Mouse (Mus musculus): ENCODE data around the gene Mapk1.
A peak's percentile ranks its signal among the peaks of the same experiment; 100 is the strongest.

The Mapk1 gene

DNA sequence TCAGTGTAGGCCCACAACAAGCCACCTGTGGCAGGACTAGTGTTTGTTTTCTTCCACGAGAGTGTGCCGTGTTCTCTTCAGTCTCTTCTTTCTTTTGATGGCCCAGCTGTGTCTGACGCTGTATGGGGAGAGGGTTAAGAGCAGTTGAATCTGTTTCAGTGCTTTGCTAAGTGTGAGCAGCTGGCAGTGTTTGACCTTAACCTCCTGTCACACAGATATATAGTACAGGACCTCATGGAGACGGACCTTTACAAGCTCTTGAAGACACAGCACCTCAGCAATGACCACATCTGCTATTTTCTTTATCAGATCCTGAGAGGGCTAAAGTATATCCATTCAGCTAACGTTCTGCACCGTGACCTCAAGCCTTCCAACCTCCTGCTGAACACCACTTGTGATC, 34.9 kb downstream of the Mapk1 start:
- DNase-seq, result no peak

GRCm38 (mm10) chr16:17024469-17025148, 41.4 kb downstream of the Mapk1 start:
- peak; percentile 16 for DNase-seq

DNA sequence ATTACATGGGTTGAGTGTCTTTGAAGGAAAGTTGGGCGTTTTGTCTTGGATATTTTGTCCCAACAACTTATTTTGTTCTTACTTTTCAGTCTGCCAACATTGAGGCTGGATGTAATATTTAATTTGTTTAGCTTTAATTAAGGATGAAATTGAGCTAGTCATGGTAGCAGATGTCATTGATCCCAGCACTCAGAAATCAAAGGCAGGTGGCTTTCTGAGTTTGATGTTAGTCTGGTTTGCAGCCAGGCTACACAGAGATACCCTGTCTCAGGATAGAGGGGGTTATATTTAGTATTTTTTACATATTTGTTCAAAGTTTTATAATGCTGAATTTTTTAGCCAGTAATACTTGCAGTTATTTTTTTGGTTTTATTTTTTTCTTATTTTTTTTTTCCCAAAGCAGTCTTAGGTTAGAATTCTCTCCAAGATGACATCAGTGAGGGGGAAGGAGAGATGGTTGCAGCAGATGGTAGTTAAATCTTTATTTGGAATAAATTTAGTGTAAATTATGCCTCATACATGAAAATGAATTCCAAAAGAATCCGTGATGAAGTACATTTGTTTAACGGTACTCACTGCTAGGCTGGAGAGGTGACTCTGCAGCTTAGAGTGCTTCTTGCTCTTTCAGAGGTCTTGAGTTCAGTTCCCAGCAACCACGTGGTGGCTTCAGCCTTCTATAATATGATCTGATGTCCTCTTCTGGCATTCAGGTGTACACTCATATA, 47.0 kb downstream of the Mapk1 start:
- DNase-seq, result no peak

- no peak for DNase-seq
These were observed 50.6 kb downstream of the Mapk1 start for GRCm38 (mm10) chr16:17033754-17034153.

DNA sequence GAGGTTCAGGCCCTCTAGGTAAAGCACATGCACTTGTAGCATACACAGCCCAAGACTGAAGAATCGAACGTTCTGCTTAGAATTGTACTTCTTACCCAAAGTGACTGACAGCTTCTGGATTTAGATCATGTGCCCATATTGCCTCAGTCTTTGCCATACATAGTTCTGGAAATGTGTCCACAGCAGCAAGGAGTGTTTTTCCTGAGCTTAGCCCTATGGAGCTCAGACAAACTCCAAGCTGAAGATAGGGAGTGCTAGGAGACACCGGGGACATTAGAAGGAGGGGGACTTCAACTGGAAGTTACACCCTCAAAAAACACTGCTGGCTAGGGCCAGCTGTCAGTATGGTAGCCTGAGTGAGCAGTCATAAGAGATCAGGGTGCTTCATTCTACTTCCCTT, 57.5 kb downstream of the Mapk1 start:
- no peak for DNase-seq

GRCm38 (mm10) chr16:17041417-17041816, 58.2 kb downstream of the Mapk1 start:
- DNase-seq, result no peak

DNA sequence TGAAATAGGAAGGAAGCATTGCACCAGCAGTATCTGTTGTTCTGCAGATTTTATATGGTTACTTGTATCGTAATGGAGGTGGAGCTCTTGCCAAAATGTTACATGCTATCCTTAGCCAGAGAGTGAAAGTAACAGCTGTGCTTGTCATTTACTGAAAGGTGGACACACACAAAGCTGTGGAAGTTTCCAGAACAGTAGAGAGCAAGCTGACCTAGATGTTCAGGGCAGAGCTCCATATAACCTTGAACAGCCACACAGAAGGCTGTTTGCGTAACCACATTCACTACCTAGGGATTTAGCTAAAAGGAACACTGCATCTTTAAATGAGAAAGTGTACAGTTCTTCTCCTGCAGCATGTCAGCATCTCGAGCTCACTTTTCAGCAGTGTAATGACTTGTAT, 61.1 kb downstream of the Mapk1 start:
- DNase-seq, result no peak

DNA sequence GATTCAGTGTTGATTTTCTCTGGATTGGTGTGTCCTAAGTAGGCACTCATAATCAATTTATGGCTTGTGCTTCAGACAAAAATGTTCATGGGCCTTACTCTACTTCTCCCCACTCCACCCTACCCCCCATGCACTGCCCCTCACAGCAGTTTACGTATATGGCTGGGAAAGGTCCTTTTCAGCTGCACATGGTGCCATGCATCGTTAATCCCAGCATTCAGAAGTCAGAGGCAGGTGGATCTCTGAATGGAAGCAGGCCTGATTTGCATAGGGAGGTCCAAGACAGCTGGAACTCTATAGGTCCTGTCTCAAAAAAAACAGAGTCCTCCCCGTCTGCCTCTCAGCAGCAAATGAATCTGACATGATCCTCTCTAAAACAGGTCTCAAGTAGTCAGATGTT, 62.1 kb downstream of the Mapk1 start:
- no peak for DNase-seq

DNA sequence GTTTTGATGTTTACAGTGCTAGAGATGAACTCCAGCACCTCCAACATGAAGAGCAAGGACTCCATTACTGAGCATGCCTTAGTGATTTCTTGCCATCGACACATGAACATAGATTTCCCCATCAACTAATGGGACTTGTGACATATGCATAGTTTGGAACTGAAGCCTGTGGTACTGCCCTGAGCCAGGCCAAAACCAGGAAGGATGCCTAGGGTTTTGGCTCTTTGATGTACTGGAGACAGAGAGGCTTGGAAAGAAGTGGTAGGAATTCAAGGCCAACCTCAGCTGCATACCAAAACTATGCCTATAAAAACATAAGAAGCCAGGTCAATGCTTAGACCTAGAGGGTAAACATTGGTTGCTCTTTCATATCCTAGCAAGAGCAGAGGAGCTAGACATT, 66.7 kb downstream of the Mapk1 start:
- DNase-seq, result no peak

DNA sequence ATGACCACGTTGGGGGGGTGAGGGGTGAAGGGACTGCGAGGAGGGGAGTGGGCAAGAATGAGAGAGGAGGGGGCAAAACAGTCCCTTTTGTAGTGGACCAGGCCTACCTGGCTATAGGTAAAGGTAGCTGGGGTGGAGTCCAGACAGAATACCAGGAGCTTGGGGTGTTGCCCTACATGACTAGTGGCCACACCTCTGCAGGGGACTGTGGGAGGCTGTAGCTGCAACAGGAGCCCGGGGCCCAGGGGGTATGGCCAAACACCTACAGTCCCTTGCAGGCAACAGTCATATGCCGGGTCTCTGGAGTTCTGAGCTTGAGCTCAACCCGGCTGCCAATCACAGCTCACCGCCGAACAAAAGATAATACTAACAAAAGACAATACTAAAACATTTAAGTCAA, 68.9 kb downstream of the Mapk1 start:
- DNase-seq, result no peak

- no peak for DNase-seq
These were observed 70.7 kb downstream of the Mapk1 start for GRCm38 (mm10) chr16:17053903-17054302.

DNA sequence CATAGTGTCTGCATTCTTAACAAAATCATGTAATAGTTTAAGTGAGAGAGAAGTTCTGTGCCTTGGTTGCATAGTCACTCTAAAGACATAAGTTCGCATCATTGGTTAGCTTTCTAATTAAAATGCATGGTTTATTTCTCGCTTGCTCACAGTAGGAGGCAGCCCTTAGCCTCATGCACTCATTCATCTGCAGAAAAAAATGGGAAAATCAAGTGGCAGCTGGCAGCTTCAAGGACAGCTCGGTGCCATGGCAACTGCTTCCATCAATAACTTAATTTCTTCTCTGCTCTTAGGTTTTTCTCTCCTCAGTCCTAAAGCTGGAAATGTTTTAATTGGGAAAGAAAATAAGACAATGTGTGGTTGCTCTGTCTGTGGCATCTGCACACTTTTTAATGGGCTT, 72.4 kb downstream of the Mapk1 start:
- DNase-seq, result no peak

DNA sequence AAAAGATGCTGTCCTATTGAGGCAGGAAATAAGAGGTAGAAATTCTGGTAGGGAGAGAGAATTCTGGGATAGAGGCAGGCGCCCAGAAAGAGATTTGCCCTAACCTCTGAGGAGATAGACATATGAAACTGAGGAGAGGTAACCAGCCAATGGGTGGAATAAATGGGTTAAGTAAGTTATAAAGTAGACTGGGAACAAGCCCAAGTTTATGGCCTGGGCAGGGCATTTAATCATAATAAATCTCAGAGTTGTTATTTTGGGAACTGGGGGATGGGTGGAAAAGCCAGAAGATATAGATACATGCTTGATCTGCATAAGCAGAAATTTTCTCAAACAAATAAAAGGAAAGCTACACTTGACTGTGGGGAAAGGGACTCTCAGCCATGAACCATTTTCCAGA, 79.2 kb downstream of the Mapk1 start:
- no peak for DNase-seq

DNA sequence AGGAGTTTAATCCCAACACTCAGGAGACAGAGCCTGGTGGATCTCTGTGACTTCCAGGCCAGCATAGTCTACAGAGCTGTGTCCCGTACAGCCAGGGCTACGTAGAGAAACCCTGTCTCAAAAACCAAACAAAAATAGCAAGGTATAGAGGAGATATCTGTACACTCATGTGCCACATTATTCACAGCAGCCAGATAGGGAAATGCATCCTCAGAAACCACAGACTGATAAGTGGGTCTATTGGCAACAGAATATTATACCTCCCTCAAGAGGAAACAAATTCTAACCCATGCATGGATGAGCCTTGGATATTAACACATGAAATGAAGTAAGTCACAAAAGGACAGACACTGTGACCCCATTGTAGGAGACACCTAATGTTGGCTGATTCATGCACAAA, 84.4 kb downstream of the Mapk1 start:
- DNase-seq, result no peak

DNA sequence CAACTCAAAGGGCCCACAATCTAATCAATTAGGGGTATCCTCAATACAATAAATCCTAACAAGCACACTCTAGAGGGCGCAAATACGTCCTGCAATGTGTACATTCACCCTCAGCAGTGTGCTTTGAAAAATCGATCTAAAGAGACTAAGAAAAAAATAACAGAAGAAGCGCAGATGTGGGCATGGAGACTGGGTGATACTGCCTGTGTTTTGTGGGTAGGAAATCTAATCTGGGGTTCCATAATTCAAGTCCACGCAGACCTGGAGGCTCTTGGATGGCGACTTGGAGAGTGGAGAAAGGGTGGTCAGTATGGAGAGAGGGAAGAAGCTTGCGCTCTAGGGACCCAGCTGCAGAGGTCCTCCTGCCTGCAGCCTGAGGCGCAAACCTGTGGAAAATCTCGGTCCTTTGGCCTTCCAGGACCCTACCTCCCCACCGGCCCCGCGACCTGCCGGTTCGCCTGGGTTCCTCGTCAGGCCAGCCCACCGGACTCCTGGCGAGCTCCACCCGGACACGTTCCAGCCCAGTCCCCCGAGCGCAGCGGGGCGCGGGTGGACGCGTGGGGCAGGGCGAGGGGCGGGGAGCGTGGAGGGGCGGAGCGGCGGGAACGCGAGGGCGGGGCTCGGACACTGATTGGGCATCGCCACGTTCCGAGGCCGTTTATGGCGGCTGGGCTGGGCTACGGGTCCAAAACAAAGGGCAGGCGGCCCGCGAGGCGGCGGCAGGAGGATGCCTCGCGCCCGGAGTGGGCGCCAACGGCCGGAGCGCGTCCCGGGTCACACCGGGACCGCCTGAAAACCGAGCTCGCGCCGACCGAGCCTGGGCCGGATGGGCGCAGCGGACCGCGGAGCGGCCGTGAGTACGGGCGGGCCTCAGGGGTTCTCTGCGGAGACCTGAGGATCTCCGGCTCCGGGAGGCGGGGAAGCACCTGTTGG, 86.6 kb downstream of the Mapk1 start, which contains the start of gene Ypel1:
TSS of gene Ypel1 (plus strand) at position 186 of the 933 bp plus-strand sequence.
- DNase-seq, result peak; percentile 90

DNA sequence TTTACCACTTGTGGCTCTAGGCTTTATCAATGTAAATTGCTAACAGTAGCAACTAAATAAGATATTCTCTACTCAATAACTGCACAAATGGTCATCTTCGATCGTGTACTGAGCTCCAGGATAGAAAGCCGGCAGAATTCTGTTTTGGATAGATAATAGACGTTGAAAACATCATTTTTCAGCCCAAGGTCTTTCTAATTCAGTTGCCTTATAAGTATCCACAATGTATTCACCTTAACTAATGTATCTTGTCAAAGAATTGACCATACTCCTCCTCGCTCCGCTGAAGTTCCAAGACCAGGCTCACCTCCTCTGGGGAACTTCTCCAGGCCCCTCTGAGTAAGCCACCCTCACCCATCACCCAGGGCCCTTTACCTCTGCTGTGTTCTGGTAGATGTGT, 87.5 kb downstream of the Mapk1 start:
- DNase-seq, result no peak

DNA sequence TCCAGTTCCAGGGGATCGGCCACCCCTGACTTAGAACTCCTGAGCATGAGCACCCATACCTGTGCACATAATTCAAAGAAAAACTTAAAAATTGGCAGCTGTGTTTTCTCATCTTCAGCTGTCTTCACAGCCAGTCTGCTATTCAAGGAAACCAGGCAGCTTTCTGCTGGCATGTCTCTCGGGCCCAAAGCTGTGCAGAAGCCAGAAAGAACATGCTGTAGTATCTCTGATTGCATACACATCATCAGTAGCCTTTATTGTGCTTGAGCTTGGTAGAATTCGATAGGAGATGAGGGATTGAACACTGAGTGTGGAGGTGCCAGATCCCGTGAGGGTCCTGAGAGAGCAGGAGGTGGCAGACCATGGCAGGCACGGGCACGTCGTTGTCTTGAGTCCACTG, 89.8 kb downstream of the Mapk1 start:
- DNase-seq, result no peak

- DNase-seq, result no peak
These were observed 93.1 kb downstream of the Mapk1 start for GRCm38 (mm10) chr16:17076301-17076700.

GRCm38 (mm10) chr16:17076869-17077268, 93.7 kb downstream of the Mapk1 start:
- DNase-seq, result no peak

GRCm38 (mm10) chr16:17078101-17078500, 94.9 kb downstream of the Mapk1 start:
- peak; percentile 53 for DNase-seq

DNA sequence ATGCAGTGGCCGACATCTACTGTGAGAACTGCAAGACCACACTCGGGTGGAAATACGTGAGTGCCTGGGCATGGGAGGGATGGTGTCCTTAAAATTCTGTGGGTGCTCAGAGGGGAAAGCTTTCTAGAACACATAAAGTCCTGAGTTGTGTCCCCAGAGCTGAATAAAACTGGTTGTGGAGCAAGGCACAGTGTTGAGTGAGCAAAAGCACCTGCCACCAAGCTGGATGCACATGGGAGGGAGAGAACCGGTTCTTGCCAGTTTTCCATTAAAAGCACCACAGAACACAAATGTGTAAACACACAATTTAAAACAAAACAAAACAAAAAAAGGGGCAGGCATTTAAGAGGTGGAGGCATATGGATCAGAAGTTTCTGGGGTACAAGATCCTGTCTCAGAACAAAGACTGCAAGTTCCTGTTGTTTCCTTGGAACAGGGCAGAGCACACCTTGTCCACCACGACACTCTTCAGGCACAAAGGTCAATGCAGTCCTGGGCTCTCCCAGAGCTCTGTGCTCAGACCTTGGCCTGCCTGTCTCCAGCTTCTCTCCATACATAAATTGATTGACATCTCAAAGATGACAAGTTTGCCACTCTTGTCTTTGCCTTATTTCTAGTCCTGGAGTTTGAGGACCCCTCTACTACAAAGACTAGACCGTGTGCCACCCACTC, 99.1 kb downstream of the Mapk1 start:
- peak; percentile 56 for DNase-seq

GRCm38 (mm10) chr16:17085636-17086035, 102.5 kb downstream of the Mapk1 start:
- no peak for DNase-seq

GRCm38 (mm10) chr16:17086241-17086640, 103.1 kb downstream of the Mapk1 start:
- DNase-seq, result no peak

Measured in lung, postnatal 14 days (tissue).